Mouse (Mus musculus) embryo, embryonic 11.5 days (tissue): ENCODE measurements around the gene Mn1.

ENCODE experiments used
- DNase-seq: peaks from one replicate; pipeline ENCODE4 v3.0.0-alpha.2; 2012; ENCODE audit warnings: low read depth, low spot score

The Mn1 gene

DNA sequence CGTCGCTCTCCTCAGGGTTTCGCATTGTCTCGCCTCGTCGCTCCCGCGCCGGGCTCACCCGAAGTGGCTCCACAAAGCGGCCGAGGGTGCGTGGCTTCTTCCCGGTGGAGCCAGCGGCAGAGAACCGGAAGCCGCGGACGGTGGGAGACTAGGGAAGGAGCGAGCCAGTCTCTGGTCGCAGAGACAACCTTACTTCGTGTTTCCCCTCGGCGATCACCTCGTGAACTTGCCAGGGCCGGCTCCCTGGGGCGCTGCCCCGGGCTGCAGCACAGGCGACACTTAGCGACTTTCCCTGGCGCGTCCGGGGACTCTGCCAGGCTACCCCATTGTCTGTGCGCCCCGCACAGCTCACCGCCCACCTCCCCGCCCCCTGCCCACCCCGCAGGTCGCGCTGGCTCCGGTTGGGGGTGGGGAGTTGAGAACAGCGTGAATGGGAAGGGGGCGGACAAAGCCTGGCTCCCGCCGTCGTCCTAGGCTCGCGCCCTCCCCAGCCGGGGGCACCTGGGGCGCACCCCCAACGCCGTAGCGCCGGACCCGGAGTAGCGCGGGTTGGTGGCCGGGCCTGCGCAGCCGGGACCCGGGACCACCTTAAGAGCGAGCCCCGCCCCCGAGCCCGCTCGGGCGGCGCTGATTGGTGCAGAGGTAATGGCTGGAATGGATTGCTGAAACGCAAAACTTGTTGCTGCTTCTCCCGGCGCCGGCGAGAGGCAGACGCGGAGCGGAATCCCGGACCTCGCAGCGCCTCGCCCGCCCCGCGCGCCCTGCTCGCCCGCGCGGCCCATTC is at the start of gene Mn1:
Gene Mn1 (plus strand): TSS at position 772 of the 784 bp plus-strand sequence.
- peak; percentile 88 for DNase-seq

GRCm38 (mm10) chr5:111367937-111368517 is 49.1 kb upstream of the Mn1 start:
- DNase-seq: no peak

DNA sequence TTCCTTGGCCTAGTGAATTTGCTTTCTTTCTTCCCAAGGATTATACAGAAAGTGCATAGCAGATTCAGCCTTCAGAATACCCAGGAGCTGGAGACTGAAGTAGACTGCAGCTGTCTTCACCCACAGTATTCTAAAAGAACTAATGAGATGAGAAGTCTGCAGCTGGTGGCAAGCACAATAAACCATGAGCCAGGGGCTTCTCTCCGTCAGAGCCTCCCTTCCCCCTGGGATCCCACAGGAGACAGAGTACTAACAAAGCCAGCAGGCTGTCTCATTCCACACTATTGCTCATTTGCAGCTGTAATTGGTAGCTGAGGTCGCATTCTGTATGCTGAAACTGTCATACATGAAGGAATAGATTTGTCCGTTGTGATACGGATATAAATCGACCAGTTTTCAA is 48.6 kb upstream of the Mn1 start:
- no peak for DNase-seq

DNA sequence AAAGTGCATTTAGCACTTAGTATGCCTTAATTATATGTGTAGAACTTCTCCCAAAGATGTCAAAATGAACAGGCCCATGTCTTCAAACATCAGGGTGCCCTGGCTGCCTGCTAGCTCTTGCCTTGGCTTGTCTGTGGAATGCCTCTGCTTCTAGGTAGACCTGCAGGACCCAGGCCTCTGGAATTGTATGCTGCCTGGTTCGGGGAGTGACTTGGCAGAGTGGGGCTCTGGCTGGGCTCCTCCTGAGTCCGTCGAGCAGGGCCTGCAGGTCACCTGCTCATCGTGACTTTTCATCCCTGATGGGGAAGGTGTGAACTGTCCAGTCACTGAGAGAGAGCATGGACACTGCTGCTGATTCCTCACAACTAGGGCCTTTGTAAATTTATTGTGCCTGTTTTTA is 41.5 kb upstream of the Mn1 start:
- no peak for DNase-seq

- no peak for DNase-seq
Measured at GRCm38 (mm10) chr5:111376276-111377020, 40.7 kb upstream of the Mn1 start.

DNA sequence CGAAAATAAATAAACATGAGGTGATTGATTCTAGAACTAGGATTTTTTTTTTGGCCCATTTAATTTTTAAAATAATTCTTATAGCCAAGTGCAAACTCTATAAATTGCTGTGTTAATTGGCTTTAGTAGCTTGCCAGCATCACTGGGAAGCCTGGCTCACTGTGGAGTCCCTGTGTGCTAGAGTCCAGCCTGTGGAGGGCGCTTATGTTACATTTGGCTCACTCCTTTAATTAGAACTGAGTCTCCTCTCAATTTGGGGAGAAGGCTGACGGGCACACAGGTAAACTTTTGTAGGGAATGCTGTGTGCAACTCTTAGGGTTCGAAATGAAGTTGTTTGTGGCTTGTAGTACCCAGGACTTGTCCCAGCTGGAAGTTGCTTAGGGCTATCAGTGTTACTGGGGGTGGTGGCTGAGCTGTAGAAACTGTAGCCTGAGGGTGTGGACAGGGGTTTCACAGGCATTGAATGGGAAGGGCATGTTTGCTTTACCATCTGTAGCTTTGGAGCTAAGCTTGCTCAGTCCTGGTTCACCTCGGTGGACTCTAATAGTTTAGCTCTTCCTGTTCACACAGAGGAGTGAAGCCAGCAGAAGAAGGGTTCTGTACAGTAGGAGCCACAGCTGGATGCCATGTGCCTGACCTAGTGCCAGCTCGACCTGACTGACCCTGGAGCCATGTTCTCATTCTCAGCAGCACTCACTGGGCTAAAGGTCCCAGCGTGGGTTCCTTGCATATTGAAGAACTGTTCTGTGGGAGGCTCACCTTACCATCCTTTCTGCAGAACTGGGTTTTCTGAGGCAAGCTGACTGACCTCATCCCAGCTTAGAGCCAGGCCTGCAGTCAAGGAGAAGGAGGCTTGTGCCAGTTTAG is 38.8 kb upstream of the Mn1 start:
- DNase-seq: no peak

- DNase-seq: no peak
Measured at GRCm38 (mm10) chr5:111383335-111383734, 33.8 kb upstream of the Mn1 start.

GRCm38 (mm10) chr5:111390911-111391310 is 26.3 kb upstream of the Mn1 start:
- DNase-seq: no peak

GRCm38 (mm10) chr5:111391485-111391884 is 25.7 kb upstream of the Mn1 start:
- DNase-seq: no peak

DNA sequence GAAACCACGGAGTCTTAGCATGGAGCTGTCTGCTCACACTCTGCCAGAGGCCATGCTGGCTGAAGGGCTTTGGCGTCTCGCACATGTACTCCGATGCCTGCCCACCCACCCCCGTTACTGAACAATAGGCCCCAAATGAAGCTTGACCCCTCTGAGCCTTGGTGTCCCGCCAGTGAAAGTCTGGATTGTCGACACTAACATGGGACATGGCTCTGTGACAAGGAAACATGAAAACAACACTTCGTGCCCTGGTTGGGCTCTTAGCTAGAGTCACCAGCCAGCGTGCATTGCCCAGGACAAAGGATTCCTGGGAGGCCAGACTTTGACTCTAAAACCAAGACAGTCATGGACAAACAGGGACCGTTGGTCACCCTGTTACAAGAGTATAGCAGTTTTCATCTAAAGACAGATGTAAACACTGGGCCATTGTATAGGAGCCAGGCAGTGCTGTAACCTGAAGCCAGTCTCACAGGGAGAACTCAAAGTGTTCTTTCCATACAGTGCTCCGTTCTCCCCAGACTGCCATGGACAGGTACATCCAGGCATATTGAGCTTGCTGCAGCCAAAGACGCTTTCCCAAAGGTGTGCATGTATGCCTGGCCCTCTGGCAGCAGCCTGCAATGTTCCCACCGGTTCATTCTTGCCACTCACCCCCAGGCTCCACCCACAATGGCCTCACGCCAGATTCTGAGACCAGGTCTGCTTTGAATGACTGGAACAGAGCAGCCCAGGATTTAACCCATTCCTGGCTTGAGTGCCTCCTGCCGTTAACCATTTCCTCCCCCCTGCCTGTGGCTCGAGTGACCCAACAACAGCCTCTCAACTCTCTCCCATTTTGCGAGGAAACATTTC is 23.6 kb upstream of the Mn1 start:
- peak; percentile 81 for DNase-seq

- no peak for DNase-seq
Measured at GRCm38 (mm10) chr5:111394198-111395053, 22.7 kb upstream of the Mn1 start.

GRCm38 (mm10) chr5:111395771-111396170 is 21.4 kb upstream of the Mn1 start:
- no peak for DNase-seq

- DNase-seq: no peak
Measured at GRCm38 (mm10) chr5:111396199-111396598, 21.0 kb upstream of the Mn1 start.

DNA sequence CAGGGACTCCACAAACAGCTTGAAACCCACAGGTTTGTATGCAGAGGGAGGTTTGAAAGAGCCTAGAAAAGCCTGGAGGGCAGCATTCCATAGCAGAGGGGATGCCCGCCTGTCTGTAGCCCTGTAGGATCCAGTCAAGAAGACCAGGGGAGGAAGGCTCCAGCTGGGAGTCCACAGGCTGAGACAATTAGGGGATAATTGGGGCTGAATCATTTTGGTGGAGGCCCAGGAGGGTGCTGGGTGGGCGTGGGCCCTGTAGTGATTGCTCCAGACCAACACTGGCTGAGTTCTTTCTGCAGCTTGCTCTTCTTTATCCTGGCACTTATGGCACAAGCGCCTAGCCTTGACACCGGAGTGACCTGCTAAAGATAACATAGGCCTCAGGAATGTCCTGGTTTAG is 18.7 kb upstream of the Mn1 start:
- DNase-seq: no peak

DNA sequence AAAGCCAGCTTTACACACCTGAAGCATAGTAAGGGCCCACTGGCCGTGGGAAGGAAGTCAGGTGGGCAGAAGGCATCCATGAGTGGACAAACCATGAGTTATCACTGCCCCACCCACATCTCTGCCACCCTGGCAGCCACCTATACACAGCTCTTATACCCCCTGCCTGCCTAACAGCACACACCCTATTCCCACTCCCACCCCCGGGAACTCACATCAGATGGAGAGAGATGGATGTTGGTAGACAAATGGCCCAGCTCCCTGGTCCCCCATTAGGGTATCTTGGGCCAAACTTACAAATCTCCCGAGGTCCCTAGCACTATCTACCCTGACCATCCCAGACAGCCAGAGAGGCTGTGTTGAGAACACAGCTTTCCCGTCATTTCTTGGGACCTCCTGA is 17.9 kb upstream of the Mn1 start:
- DNase-seq: no peak

DNA sequence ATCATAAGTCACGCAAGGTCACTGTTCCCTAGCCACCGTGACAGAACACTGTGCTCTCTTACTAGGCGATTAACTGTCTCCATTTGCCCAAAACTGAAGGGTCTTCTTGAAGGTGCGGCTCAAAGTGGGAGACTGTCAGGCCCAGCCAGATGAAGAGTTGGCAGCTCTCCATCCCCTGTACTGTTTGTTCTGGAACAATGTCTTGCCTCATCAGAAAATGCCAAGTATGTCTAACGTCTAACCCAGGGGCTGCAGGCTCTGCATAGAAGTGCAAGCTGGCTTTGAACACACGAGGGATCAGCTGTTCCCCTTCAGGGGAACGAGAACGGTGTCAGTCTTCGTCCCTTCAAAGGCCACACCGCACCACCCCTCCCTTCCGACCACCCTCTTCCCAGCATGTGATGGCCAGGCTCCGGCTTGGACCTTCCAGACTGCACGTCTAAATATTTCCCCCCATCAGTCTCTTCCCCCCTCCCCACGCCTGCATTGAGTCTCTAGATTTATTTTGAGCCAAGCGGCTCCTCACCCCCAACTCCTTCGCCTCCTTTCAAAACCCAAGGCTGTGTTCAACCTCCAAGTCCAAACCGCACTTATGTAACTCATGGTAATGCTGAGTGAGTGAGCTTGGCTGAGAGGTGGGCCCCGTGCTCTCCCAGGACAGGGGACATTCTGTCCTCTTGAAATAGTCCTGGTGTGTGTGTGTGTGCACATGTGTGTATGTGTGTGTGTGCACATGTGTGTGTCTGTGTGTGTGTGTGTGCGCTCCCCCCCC is 15.1 kb upstream of the Mn1 start:
- DNase-seq: no peak

DNA sequence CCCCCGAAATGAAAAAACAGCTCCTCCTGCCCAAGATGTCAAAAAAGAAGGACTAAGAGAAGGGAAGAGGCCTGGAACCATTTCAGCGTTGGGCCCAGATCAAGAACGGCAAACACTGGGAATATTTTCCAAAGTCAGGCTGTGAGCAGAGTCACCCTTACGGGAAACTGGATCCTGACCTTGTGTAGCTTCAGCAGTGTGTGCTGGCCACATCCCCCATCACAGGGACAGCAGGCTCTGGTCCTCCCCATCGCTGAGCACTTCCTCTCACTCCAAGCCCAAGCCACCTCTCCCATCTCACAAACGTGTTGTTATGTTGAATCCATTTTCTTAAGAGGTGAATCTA is 14.5 kb upstream of the Mn1 start:
- no peak for DNase-seq

DNA sequence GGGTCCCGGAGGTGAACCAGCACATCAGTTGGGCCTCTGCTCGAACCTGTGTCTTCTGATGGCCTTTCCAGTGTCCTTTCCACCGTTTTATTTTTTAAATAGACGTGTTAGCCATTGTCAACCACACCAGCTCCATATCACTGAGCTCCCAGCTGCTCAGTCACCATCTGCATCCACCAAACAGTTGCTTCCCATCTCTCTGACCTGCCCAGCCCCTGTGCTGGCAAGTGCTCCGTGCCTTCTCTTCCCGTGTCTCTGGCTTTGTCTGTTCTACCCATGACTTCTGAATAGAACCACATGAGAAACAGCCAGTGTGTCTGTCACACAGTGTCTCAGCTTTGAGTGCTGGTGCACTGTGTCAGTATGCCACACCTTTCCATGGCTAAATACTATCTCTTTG is 12.4 kb upstream of the Mn1 start:
- no peak for DNase-seq

DNA sequence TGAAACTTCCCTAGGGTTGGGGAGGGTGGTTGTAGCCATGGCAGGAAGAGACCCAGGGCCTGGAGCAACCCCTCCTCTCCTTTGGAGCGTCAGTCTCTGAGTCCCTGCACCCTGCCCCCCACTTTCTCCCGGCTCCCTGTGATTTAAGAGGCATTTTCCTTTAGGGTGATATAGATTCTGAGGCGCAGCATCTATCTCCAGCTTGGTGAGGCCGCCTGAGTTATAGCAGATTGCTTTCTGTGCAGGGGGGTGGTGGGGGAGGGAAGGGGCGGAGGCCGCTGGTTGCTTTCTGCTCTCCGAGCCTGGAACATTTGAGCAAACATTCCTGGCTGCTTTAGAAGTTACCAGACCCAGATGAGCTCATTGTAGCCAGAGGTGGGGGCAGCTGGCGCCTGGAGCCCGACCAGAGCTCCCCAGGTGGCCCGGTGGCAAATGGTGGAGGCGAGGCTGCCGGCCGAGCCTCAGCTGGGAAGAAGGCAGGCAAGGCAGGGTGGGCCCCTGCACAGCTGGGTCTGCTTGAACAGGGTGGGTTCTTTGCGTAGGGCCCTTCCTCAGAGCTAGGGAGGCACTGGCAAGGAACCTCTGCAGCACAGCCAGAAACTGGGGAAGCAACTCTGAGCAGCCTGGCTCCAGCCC is 8.6 kb upstream of the Mn1 start:
- DNase-seq: no peak
